Mouse (Mus musculus) C2C12 (cell line): ENCODE results near the gene Flg.

Source experiments
- CTCF ChIP-seq: IDR thresholded peaks from one replicate; pipeline ENCODE4 v1.5.1; 2011; ENCODE audit not compliant: control insufficient read depth, insufficient read depth, insufficient read length
- FOSL1 ChIP-seq: IDR thresholded peaks from one replicate; pipeline ENCODE4 v1.8.0; 2011; ENCODE audit warnings: mild to moderate bottlenecking, low read length; ENCODE audit not compliant: poor library complexity, insufficient read depth, severe bottlenecking
- MAX ChIP-seq: IDR thresholded peaks from one replicate; pipeline ENCODE4 v1.6.1; 2011; ENCODE audit warnings: mild to moderate bottlenecking, control low read depth
- MYOD1 ChIP-seq: IDR thresholded peaks from one replicate; pipeline ENCODE4 v1.6.1; 2011; ENCODE audit warnings: low read depth; ENCODE audit not compliant: control insufficient read depth, insufficient read length
- MYOG ChIP-seq: IDR thresholded peaks from one replicate; pipeline ENCODE4 v1.6.1; 2011; ENCODE audit not compliant: control insufficient read depth, insufficient read length; ENCODE audit errors: extremely low read depth
- USF1 ChIP-seq: IDR thresholded peaks from one replicate; pipeline ENCODE4 v1.6.1; 2011; ENCODE audit warnings: low read depth, mild to moderate bottlenecking, control low read depth, moderate library complexity

GRCm38 (mm10) chr3:93340021-93340420, 66.7 kb downstream of the Flg start:
- no peak for TF ChIP-seq USF1
- no peak for TF ChIP-seq MYOG
- no peak for TF ChIP-seq CTCF
- TF ChIP-seq FOSL1, result no peak
- TF ChIP-seq MAX, result no peak
- TF ChIP-seq MYOD1, result no peak
